Mouse (Mus musculus): Measurements from ENCODE around the gene AL607142.1.

DNA sequence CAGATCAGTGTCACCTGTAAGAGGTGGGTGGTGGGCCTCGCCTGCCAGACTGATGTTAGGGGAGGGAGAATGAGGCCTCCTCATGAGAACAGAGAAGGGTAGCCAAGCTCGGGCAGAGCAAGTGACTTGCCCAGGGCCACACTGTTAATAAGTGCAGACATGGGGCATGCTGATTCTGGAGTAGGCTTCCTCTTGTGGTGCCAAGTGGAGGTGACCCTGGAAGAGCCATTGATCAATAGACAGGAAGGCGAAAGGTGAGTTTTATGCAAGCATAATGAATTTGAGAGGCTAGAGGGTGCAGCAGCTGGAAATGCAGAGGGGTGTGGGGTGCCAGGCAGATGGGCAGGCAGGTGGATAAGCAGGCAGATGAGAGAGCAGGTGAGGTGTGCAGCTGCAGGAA lies 6.6 kb downstream of the AL607142.1 start:
- TF ChIP-seq POLR2A (IDR thresholded peaks at IDR 0.05; ENCODE audit: control insufficient read depth in 1 of 2, insufficient read depth in 1 of 2, low read depth in 1 of 2, low read length in 2 of 2, poor library complexity in 1 of 2) (no peak), ZMIZ1 (IDR thresholded peaks at IDR 0.05; ENCODE audit: low read depth, low read length) (no peak), CTCF (IDR thresholded peaks at IDR 0.05 in 2 of 3, conservative IDR thresholded peaks at IDR 0.05 in 1 of 3; ENCODE audit: control insufficient read depth in 1 of 3, insufficient read depth in 1 of 3, low read depth in 2 of 3, low read length in 3 of 3, poor library complexity in 1 of 3, severe bottlenecking in 1 of 3) (no peak), CHD1 (IDR thresholded peaks at IDR 0.05; ENCODE audit: low read depth, low read length) (no peak), E2F4 (IDR thresholded peaks at IDR 0.05; ENCODE audit: borderline replicate concordance, low read depth, low read length) (no peak), HCFC1 (IDR thresholded peaks at IDR 0.05; ENCODE audit: low read depth, low read length) (no peak)

Measured in MEL (cell line).